In genomic region chr5:24486097-24486496, GRCm38 (mm10) we compare ENCODE assay signal across 8 mouse cellular contexts. TPM values are rescaled to one million over a fixed set of nuclear protein-coding genes. Genes with fewer than 3 reads are reported as not detected.
DNase-seq lines count a peak whose midpoint lies in the region; ATAC-seq and TF ChIP-seq lines count a peak whose summit lies in the region.

No protein-coding gene starts in this region.

- no peak overlapping the region for H3K4me2 ChIP-seq in embryonic facial prominence, embryonic 11.5 days (ENCODE audit: low read depth, low read length)

- no peaks in the 10 kb centered on the region for H3K9me3 ChIP-seq in G1E (replicated peaks)
- no peaks in the 10 kb centered on the region for H3K9me3 ChIP-seq in embryonic facial prominence, embryonic 11.5 days (replicated peaks; ENCODE audit: control insufficient read depth, low read length)
- no peaks in the 10 kb centered on the region for H3K9me3 ChIP-seq in heart, embryonic 10.5 days

- H3K4me1 ChIP-seq in G1E (ENCODE audit: insufficient read depth, low read depth, low read length) = peaks cover 2% of the 10 kb centered on the region; the same call in 1 of the 2 replicates
- peaks cover 12% of the 10 kb centered on the region for H3K4me1 ChIP-seq in embryonic facial prominence, embryonic 11.5 days (ENCODE audit: control insufficient read depth, insufficient read depth, low read length)
- H3K4me1 ChIP-seq in heart, embryonic 10.5 days = peaks cover 46% of the 10 kb centered on the region

- peak; percentile 73 for DNase-seq in G1E (ENCODE audit: low spot score)
- peak; percentile 59 to 71 for DNase-seq in adrenal gland, postnatal 4 days (ENCODE audit: low spot score in 2 of 2)
- DNase-seq in embryonic facial prominence, embryonic 11.5 days (ENCODE audit: low spot score) = peak; percentile 91
- DNase-seq in heart, embryonic 10.5 days (ENCODE audit: low spot score) = peak; percentile 90
- peak; percentile 89 to 92 for DNase-seq in layer of hippocampus, postnatal 10 days (ENCODE audit: low spot score in 2 of 2)
- DNase-seq in right cerebral cortex, postnatal 4 days = peak; percentile 96

- H3K9ac ChIP-seq in embryonic facial prominence, embryonic 11.5 days (replicated peaks; ENCODE audit: low read length) = no peak overlapping the region

- H3K27ac ChIP-seq in embryonic facial prominence, embryonic 11.5 days (replicated peaks; ENCODE audit: low read depth, low read length) = no peak overlapping the region
- H3K27ac ChIP-seq in heart, embryonic 10.5 days = no peak overlapping the region

- peak; percentile 71 for TF ChIP-seq CTCF in G1E (IDR thresholded peaks at IDR 0.05; ENCODE audit: low read depth, low read length)

- no peak overlapping the region for H3K4me3 ChIP-seq in G1E (ENCODE audit: low read depth, low read length)
- no peak overlapping the region for H3K4me3 ChIP-seq in embryonic facial prominence, embryonic 11.5 days (ENCODE audit: low read depth, low read length)
- no peak overlapping the region for H3K4me3 ChIP-seq in heart, embryonic 10.5 days

- H3K36me3 ChIP-seq in G1E (replicated peaks) = peaks cover 100% of the 10 kb centered on the region
- peaks cover 16% of the 10 kb centered on the region for H3K36me3 ChIP-seq in embryonic facial prominence, embryonic 11.5 days (replicated peaks; ENCODE audit: control insufficient read depth, insufficient read depth, low read depth, low read length)
- H3K36me3 ChIP-seq in heart, embryonic 10.5 days = peaks cover 80% of the 10 kb centered on the region

- WGBS in embryonic facial prominence, embryonic 11.5 days = 7% methylated on average over 8 of the region's 8 CpGs
- 1% methylated on average over 8 of the region's 8 CpGs for WGBS in heart, embryonic 10.5 days

- H3K27me3 ChIP-seq in G1E (ENCODE audit: insufficient read depth, low read length) = no peaks in the 10 kb centered on the region
- H3K27me3 ChIP-seq in embryonic facial prominence, embryonic 11.5 days (ENCODE audit: control insufficient read depth, insufficient read depth, low read length) = no peaks in the 10 kb centered on the region
- H3K27me3 ChIP-seq in heart, embryonic 10.5 days (ENCODE audit: insufficient read depth, poor library complexity, severe bottlenecking) = peaks cover 16% of the 10 kb centered on the region; the same call in 1 of the 2 replicates

- ATAC-seq in G1E (ENCODE audit: extremely low read depth, insufficient number of reproducible peaks, low FRiP score, poor library complexity, severe bottlenecking) = 0 out of 2 replicates have a peak, but pooled peaks have one; percentile 28
- no peak for ATAC-seq in embryonic facial prominence, embryonic 11.5 days (replicated peaks; ENCODE audit: insufficient number of reproducible peaks, low FRiP score, low TSS enrichment, low read depth)
- peak; percentile 79 for ATAC-seq in megakaryocyte, adult 5-6 weeks (ENCODE audit: poor library complexity, severe bottlenecking)
- no peak for ATAC-seq in activated CD4-positive, CD25-positive, alpha-beta regulatory T cell, adult 4 months

RNA-seq across cellular contexts. Expression of gene Agap3, which starts 34.1 kb away (rescaled TPM):
- 22.0 and 26.3 TPM in 2 replicates for total RNA-seq in G1E (2014; fragmentation: Nextera tagmentation)
- total RNA-seq in G1E (2017) = 30.3 and 32.8 TPM in 2 replicates
- polyA plus RNA-seq in G1E (2012) = 133 and 147 TPM in 2 replicates
- 10 to 100 TPM; 88.4 to 89.2 TPM for total RNA-seq in adrenal gland, postnatal 4 days (2021)
- 40.0 and 45.1 TPM in 2 replicates for polyA plus RNA-seq in embryonic facial prominence, embryonic 11.5 days (2014; fragmentation: Nextera tagmentation; extraction: Ambion mirVana)
- polyA plus RNA-seq in heart, embryonic 10.5 days (2016; fragmentation: Nextera tagmentation; extraction: Ambion mirVana) = 20.1 and 30.1 TPM in 2 replicates
- total RNA-seq in layer of hippocampus, postnatal 10 days (2021) = 100 to 1,000 TPM; 511 to 516 TPM
- 12.1 and 14.2 TPM in 2 replicates for total RNA-seq in megakaryocyte, adult 5-6 weeks (2015)
- 19.7 and 23.9 TPM in 2 replicates for total RNA-seq in megakaryocyte, adult 5-6 weeks (2017)
- polyA plus RNA-seq in activated CD4-positive, CD25-positive, alpha-beta regulatory T cell, adult 4 months (2017; shearing (Covaris generic)) = 1 to 10 TPM; 3.9 to 6.0 TPM

RNA-seq across cellular contexts. Expression of gene Tmub1, which starts 38.4 kb away (rescaled TPM):
- 11.1 and 14.3 TPM in 2 replicates for total RNA-seq in G1E (2014; fragmentation: Nextera tagmentation)
- 13.3 and 16.1 TPM in 2 replicates for total RNA-seq in G1E (2017)
- polyA plus RNA-seq in G1E (2012) = 36.3 and 38.1 TPM in 2 replicates
- total RNA-seq in adrenal gland, postnatal 4 days (2021) = 10 to 100 TPM; 11.1 to 11.3 TPM
- 20.2 and 24.7 TPM in 2 replicates for polyA plus RNA-seq in embryonic facial prominence, embryonic 11.5 days (2014; fragmentation: Nextera tagmentation; extraction: Ambion mirVana)
- 21.3 and 22.3 TPM in 2 replicates for polyA plus RNA-seq in heart, embryonic 10.5 days (2016; fragmentation: Nextera tagmentation; extraction: Ambion mirVana)
- 10 to 100 TPM; 24.1 to 26.4 TPM for total RNA-seq in layer of hippocampus, postnatal 10 days (2021)
- total RNA-seq in megakaryocyte, adult 5-6 weeks (2015) = 11.3 and 13.4 TPM in 2 replicates
- 11.7 and 20.9 TPM in 2 replicates for total RNA-seq in megakaryocyte, adult 5-6 weeks (2017)
- 10 to 100 TPM; 51.1 to 65.5 TPM for polyA plus RNA-seq in activated CD4-positive, CD25-positive, alpha-beta regulatory T cell, adult 4 months (2017; shearing (Covaris generic))

RNA-seq across cellular contexts. Expression of gene Gbx1, which starts 40.9 kb away (rescaled TPM):
- total RNA-seq in G1E (2014; fragmentation: Nextera tagmentation) (not detected in 2 replicates), G1E (2017) (0.12 TPM in 1 of 2 replicates, not detected in the other)
- 0.01 and 0.02 TPM in 2 replicates for polyA plus RNA-seq in G1E (2012)
- under 1 TPM in 1 of 2 experiments, not detected in 1; 0.11 TPM for total RNA-seq in adrenal gland, postnatal 4 days (2021)
- 0.07 and 0.13 TPM in 2 replicates for polyA plus RNA-seq in embryonic facial prominence, embryonic 11.5 days (2014; fragmentation: Nextera tagmentation; extraction: Ambion mirVana)
- polyA plus RNA-seq in heart, embryonic 10.5 days (2016; fragmentation: Nextera tagmentation; extraction: Ambion mirVana) = 0.06 TPM in 1 of 2 replicates, not detected in the other
- total RNA-seq in layer of hippocampus, postnatal 10 days (2021) = not detected
- not detected in 2 replicates for total RNA-seq in megakaryocyte, adult 5-6 weeks (2015)
- total RNA-seq in megakaryocyte, adult 5-6 weeks (2017) = not detected in 2 replicates
- under 1 TPM in 1 of 2 experiments, not detected in 1; 0.09 TPM for polyA plus RNA-seq in activated CD4-positive, CD25-positive, alpha-beta regulatory T cell, adult 4 months (2017; shearing (Covaris generic))

RNA-seq across cellular contexts. Expression of gene Fastk, which starts 41.0 kb away (rescaled TPM):
- total RNA-seq in G1E (2014; fragmentation: Nextera tagmentation) (95.9 and 97.8 TPM in 2 replicates), G1E (2017) (36.2 and 46.9 TPM in 2 replicates)
- 286 and 295 TPM in 2 replicates for polyA plus RNA-seq in G1E (2012)
- total RNA-seq in adrenal gland, postnatal 4 days (2021) = 100 to 1,000 TPM; 108 to 127 TPM
- polyA plus RNA-seq in embryonic facial prominence, embryonic 11.5 days (2014; fragmentation: Nextera tagmentation; extraction: Ambion mirVana) = 77.8 and 88.2 TPM in 2 replicates
- polyA plus RNA-seq in heart, embryonic 10.5 days (2016; fragmentation: Nextera tagmentation; extraction: Ambion mirVana) = 156 and 197 TPM in 2 replicates
- total RNA-seq in layer of hippocampus, postnatal 10 days (2021) = 100 to 1,000 TPM in 1 of 2 experiments, 10 to 100 TPM in 1; 87.4 to 111 TPM
- 33.4 and 42.2 TPM in 2 replicates for total RNA-seq in megakaryocyte, adult 5-6 weeks (2015)
- total RNA-seq in megakaryocyte, adult 5-6 weeks (2017) = 21.7 and 22.3 TPM in 2 replicates
- 10 to 100 TPM; 34.9 to 49.5 TPM for polyA plus RNA-seq in activated CD4-positive, CD25-positive, alpha-beta regulatory T cell, adult 4 months (2017; shearing (Covaris generic))

RNA-seq across cellular contexts. Expression of gene Asb10, which starts 54.7 kb away (rescaled TPM):
- total RNA-seq in G1E (2014; fragmentation: Nextera tagmentation) = not detected in 2 replicates
- total RNA-seq in G1E (2017) = not detected in 2 replicates
- polyA plus RNA-seq in G1E (2012) = 0.04 TPM in 1 of 2 replicates, not detected in the other
- total RNA-seq in adrenal gland, postnatal 4 days (2021) = 1 to 10 TPM; 2.6 to 3.0 TPM
- polyA plus RNA-seq in embryonic facial prominence, embryonic 11.5 days (2014; fragmentation: Nextera tagmentation; extraction: Ambion mirVana) = 0.24 and 0.36 TPM in 2 replicates
- polyA plus RNA-seq in heart, embryonic 10.5 days (2016; fragmentation: Nextera tagmentation; extraction: Ambion mirVana) = 1.6 and 3.3 TPM in 2 replicates
- under 1 TPM; 0.38 to 0.41 TPM for total RNA-seq in layer of hippocampus, postnatal 10 days (2021)
- not detected in 2 replicates for total RNA-seq in megakaryocyte, adult 5-6 weeks (2015)
- not detected in 2 replicates for total RNA-seq in megakaryocyte, adult 5-6 weeks (2017)
- not detected for polyA plus RNA-seq in activated CD4-positive, CD25-positive, alpha-beta regulatory T cell, adult 4 months (2017; shearing (Covaris generic))

Comparison
In these comparisons a context has a peak if more than half of its experiments do, and no peak if none do; other contexts are left out.
1. ATAC-seq: peak in G1E (single experiment) and megakaryocyte, adult 5-6 weeks (single experiment); none in embryonic facial prominence, embryonic 11.5 days (single experiment) and activated CD4-positive, CD25-positive, alpha-beta regulatory T cell, adult 4 months (single experiment).
2. RNA of gene Agap3, which starts 34.1 kb away (total RNA-seq): 511 to 516 TPM in layer of hippocampus, postnatal 10 days; 88.4 to 89.2 TPM in adrenal gland, postnatal 4 days, 22.0 to 32.8 TPM in G1E and 12.1 to 23.9 TPM in megakaryocyte, adult 5-6 weeks; every median in the first group is over 4 times any median in the second.
3. Peak in every context shown above with its lines, with median percentiles within 50 percentile points of each other: DNase-seq.